Mouse (Mus musculus) heart, embryonic 12.5 days (tissue): ENCODE measurements around the gene Adgrg3. TPM values are rescaled to one million over a fixed set of nuclear protein-coding genes. Genes with fewer than 3 reads are reported as not detected.
"Not testable (repeated sequence)": the region's sequence is repeated elsewhere in the genome, so short reads cannot be mapped to it uniquely, and the experiment has no call there.

Experiments
- ATAC-seq: fragments of 200-750 bp; cut with Nextera tagmentation; 2 replicates; pipeline ENCODE4 v1.8.0; 2017; ENCODE audit warnings: moderate TSS enrichment, moderate library complexity; ENCODE audit not compliant: insufficient number of reproducible peaks, low FRiP score
- H3K27ac ChIP-seq: fragments of 300-500 bp; sonication (generic); 2 replicates; pipeline ENCODE4 v1.5.1; 2016; ENCODE audit warnings: mild to moderate bottlenecking, moderate library complexity; ENCODE audit not compliant: poor library complexity, severe bottlenecking
- H3K27me3 ChIP-seq: fragments of 300-500 bp; sonication (generic); replicated peaks from 2 replicates; pipeline ENCODE4 v1.6.1; 2016; ENCODE audit warnings: mild to moderate bottlenecking, moderate library complexity
- H3K36me3 ChIP-seq: fragments of 300-500 bp; sonication (generic); 2 replicates; pipeline ENCODE4 v1.6.1; 2016; ENCODE audit warnings: mild to moderate bottlenecking, moderate library complexity
- H3K4me1 ChIP-seq: fragments of 300-500 bp; sonication (generic); replicated peaks from 2 replicates; pipeline ENCODE4 v1.6.1; 2016; ENCODE audit warnings: mild to moderate bottlenecking
- H3K4me2 ChIP-seq: fragments of 300-500 bp; sonication (generic); 2 replicates; pipeline ENCODE4 v1.6.1; 2016; ENCODE audit warnings: mild to moderate bottlenecking, moderate library complexity
- H3K4me3 ChIP-seq: fragments of 300-500 bp; sonication (generic); 2 replicates; pipeline ENCODE4 v1.5.1; 2016; ENCODE audit warnings: mild to moderate bottlenecking
- H3K9ac ChIP-seq: fragments of 300-500 bp; sonication (generic); 2 replicates; pipeline ENCODE4 v1.6.1; 2016; ENCODE audit warnings: mild to moderate bottlenecking, moderate library complexity
- H3K9me3 ChIP-seq: fragments of 300-500 bp; sonication (generic); replicated peaks from 2 replicates; pipeline ENCODE4 v1.6.1; 2016; ENCODE audit warnings: mild to moderate bottlenecking, moderate library complexity
- WGBS: fragments of 180-500 bp; shearing (Covaris S2); methylation state at CpG from one replicate; pipeline ENCODE4 v1.1.7; 2016; 5-methylcytosine and 5-hydroxymethylcytosine counted together
- polyA plus RNA-seq: library from polyadenylated mRNA; unstranded; fragments of >200 nt; fragmentation: Nextera tagmentation; extraction: Ambion mirVana; gene quantifications from 2 replicates; pipeline ENCODE4 v1.2.1, GENCODE M21; 2016

Gene Adgrg3
- polyA plus RNA-seq, 1 experiment from 2014 or later = 3.1 TPM

DNA sequence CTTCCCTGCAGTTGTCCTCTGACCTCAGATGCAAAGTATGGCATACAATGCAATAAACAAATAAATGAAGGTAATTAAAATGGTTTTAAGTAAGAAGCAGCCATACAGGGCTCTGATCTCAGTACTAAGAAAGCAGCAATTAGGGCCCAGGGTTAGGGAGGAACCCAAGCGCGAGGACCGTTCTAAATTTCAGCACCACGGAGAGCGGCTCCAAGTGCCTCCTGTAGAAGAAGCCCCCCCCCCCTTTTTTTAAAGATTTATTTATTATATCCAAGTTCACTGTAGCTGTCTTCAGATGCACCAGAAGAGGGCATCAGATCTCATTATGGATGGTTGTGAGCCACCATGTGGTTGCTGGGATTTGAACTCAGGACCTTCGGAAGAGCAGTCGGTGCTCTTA lies 10.9 kb downstream of the Adgrg3 start:
- H3K4me2 ChIP-seq, H3K4me3 ChIP-seq, H3K27ac ChIP-seq, H3K9ac ChIP-seq, H3K4me1 ChIP-seq, H3K27me3 ChIP-seq, H3K36me3 ChIP-seq, ATAC-seq, H3K9me3 ChIP-seq: not testable (repeated sequence)
- WGBS = 49% methylated on average over 7 of the region's 7 CpGs

DNA sequence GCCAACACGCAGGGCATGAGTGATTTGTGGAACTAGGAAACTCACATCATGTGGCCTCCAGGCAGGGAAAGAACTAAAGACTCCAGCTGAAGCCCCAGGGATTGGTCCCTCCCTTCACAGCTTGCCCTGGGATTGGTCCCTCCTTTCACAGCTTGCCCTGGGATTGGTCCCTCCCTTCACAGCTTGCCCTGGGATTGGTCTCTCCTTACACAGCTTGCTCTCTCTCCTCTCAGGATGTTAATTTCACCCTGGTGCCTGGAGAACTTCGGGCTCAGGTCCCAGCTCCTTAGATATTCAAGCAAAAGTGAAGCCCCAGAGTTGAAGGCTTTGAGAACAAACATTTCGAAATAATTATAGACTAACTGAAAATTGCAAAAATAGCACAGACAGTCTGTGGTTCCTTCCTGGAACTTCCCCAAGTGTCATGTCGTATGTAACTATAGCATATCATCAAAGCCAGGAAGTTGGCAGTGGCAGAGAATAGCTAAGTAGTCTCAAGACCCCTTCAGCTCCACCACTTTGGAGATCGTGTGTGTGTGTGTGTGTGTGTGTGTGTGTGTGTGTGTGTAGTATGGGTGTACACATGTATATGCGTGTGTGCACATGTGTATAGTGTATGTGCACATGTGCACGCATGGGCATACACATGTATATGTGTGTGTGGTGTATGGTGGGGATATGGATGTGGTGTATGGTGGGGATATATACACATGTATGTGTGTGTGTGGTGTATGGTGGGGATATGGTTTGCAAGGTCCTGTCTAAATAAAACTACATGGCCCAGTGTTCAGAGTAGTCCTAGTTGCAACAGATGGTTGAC lies 19.8 kb downstream of the Adgrg3 start:
- no peak for ATAC-seq
- H3K27ac ChIP-seq = no peak overlapping the region

DNA sequence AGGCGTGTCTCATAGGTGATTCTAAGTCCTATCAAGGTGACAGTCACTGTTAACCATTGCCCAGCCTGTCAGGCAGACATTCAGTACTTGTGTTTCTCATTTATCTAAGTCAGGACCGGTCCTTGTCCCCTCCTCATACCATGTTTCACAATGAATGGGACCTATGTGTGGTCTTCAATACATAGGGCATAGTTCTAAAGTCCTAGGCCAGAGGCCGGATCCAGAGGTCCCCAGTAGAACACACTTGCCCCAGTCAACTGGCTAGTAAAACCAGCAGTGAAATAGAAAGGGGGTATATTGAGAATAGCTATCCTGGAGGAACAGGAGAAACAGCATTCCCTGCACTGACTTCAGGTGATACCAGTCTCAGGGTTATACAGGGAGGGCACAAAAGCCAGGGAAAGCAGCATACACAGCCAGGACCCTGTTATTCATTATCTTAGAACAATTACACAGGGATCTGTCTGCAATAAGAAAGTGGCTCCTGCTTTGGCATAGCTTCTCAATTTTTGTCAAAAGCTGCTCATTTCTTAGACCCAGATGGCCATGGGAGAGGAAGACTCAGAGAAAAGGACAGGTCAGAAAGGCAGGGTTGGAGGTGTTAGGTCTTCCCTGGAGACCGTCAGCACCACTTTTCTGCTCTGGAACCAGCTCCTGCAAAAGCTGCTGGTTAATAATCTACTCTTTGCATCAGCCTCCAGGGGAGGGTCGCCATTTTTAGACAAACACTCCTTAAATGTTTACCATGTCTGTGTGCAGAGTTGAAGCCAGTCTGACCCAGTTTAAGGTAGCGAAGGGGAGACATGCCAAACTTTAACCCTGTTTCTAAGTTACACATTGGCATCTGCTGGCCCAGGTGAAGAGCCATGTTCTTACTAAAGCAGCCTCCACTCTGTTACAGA lies 24.6 kb downstream of the Adgrg3 start:
- Histone ChIP-seq H3K27me3 (no peaks in the 10 kb centered on the region), H3K4me2 (no peak overlapping the region), H3K4me3 (no peak overlapping the region), H3K9me3 (no peaks in the 10 kb centered on the region), H3K4me1 (no peaks in the 10 kb centered on the region), H3K27ac (no peak overlapping the region), H3K36me3 (no peaks in the 10 kb centered on the region), H3K9ac (no peak overlapping the region)
- WGBS = 68% methylated on average over 6 of the region's 6 CpGs
- ATAC-seq = no peak

More for the DNA sequence above, 19.8 kb downstream of the Adgrg3 start:
- H3K9me3 ChIP-seq = no peaks in the 10 kb centered on the region
- H3K4me3 ChIP-seq = no peak overlapping the region
- 55% methylated on average over 7 of the region's 7 CpGs for WGBS
- no peaks in the 10 kb centered on the region for H3K36me3 ChIP-seq
- H3K4me1 ChIP-seq = no peaks in the 10 kb centered on the region
- H3K27me3 ChIP-seq = 0 out of 2 replicates have a peak, but pooled peaks cover 5% of the 10 kb centered on the region
- no peak overlapping the region for H3K4me2 ChIP-seq
- H3K9ac ChIP-seq = no peak overlapping the region

DNA sequence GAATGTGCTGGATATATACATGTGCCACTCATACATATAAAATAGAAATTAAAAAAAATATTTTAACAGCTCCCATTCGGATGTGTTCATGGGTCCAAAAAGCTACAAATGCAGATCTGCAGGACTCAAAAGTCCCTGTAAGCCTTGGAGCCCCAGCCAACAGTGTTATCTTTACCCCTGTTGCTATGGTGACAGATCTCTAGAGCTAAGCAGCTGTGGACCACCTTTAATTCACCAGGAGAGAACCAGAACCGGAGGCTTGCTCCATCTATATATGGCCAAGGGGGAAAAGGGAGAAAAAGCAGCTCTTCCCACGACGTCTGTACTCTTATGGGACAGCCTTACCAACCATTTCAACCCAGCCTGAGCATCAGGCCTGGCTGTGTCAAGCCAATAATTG lies 27.3 kb downstream of the Adgrg3 start:
- Histone ChIP-seq H3K4me1 (no peaks in the 10 kb centered on the region), H3K4me2 (no peak overlapping the region), H3K9me3 (no peaks in the 10 kb centered on the region), H3K27ac (no peak overlapping the region), H3K4me3 (no peak overlapping the region), H3K27me3 (no peaks in the 10 kb centered on the region; the same call in 1 of the 2 replicates), H3K36me3 (no peaks in the 10 kb centered on the region), H3K9ac (no peak overlapping the region)
- 64% methylated on average over 4 of the region's 4 CpGs for WGBS
- ATAC-seq = no peak

DNA sequence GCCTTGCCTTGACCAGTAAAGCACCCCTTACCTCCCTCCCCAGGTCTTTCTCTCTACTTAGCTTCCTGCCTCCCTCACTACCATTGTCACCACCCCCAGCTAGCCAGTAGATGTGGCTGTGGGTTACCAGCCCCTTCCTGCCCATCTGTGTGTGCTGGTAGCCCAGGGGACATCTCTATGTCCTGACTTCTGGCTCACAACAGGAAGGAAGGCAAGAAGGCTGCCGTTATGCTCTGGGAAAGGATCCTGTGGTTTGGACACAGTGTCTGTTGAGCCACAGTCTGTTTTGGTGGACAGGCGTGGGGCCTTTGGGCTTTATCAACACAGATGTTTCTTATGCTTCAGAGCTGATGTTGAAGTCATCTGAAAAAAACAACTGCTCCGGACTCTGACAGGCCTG lies 29.5 kb downstream of the Adgrg3 start:
- no peak overlapping the region for H3K9ac ChIP-seq
- H3K4me3 ChIP-seq = no peak overlapping the region
- 50% methylated on average over 3 of the region's 3 CpGs for WGBS
- no peaks in the 10 kb centered on the region for H3K4me1 ChIP-seq
- no peaks in the 10 kb centered on the region for H3K9me3 ChIP-seq
- H3K27me3 ChIP-seq = no peaks in the 10 kb centered on the region; the same call in 1 of the 2 replicates
- no peak for ATAC-seq
- H3K27ac ChIP-seq = no peak overlapping the region
- no peaks in the 10 kb centered on the region for H3K36me3 ChIP-seq
- no peak overlapping the region for H3K4me2 ChIP-seq

DNA sequence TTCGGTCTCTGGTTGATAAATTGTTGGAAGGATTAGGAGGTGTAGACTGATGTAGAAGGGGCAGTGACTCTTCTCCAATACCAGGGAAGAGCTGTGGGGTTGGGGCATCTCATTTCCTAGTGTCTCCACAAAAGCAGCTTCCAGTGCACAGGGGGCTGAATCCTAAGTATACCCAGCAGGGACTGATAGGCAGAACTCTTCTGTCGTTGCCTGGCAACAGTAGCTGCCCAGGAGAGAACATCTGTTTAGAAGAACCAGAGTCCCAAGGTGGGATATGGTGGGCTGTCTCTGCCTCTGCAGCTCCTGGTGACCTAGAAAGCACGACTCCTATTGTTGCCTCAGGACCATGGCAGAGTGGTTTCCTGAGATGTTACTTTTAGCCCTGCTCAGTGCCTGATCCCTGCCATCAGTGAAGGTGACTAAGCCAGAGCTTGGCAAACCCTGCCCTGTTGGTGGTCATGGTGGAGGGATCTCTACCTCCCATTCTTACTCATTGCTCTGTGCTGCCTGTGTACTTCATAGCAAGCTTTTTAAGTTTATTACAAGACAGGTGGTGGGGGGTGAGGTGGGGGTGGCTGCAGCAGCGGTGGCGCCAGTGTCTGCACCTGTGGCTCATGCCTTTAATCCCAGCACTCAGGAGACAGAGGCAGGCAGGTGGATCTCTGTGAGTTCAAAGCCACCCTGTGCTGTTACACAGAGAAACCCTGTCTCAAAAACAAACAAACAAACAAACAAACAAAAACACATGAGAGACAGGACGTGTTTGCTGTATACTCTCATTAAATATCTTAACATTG lies 30.6 kb downstream of the Adgrg3 start:
- no peaks in the 10 kb centered on the region; the same call in 1 of the 2 replicates for H3K27me3 ChIP-seq
- no peak overlapping the region for H3K27ac ChIP-seq
- H3K9me3 ChIP-seq = no peaks in the 10 kb centered on the region
- no peak overlapping the region for H3K4me2 ChIP-seq
- WGBS = 65% methylated on average over 6 of the region's 6 CpGs
- no peak for ATAC-seq
- no peak overlapping the region for H3K9ac ChIP-seq
- no peaks in the 10 kb centered on the region for H3K4me1 ChIP-seq
- H3K4me3 ChIP-seq = no peak overlapping the region
- no peaks in the 10 kb centered on the region for H3K36me3 ChIP-seq

DNA sequence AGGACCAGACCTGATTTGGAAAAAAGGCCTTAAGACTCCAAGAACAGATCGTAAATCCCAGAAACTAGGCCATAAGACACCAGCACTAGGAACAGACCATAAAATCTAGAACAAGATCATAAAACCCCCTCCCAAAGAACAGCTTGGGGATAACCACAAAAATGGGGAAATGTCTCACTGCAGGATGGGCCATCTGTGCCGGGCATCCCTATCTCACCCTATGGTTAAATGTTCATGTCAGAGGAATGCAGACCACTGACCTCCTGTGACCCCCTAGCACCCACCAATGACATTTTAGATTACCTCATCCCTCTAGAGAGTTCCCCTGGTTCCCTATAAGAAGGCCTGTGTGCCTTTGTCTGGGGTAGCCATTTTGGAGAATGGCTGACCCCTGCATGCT lies 32.1 kb downstream of the Adgrg3 start:
- no peak overlapping the region for H3K4me3 ChIP-seq

DNA sequence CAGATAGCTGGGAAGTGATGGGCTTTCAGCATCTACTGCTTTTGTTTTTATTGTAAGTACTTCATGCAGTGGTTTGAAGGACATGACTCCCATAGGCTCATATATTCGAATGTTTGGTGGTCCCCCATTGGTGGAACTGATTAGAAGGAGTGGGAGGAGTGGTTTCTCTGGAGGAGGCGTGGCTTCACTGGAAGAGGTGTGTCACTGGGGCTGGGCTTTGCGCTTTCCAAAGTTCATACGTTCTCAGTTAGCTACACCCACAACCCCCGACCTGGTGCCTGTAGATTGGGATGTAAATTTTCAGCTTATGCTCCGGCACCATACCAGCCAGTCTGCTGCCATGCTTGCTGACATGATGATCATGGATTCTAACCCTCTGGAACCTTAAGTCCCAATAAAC lies 36.9 kb downstream of the Adgrg3 start:
- H3K36me3 ChIP-seq = no peaks in the 10 kb centered on the region

More for the DNA sequence above, 32.1 kb downstream of the Adgrg3 start:
- H3K36me3 ChIP-seq = no peaks in the 10 kb centered on the region
- H3K9me3 ChIP-seq = no peaks in the 10 kb centered on the region
- H3K9ac ChIP-seq = no peak overlapping the region
- ATAC-seq = no peak
- no peak overlapping the region for H3K27ac ChIP-seq
- H3K4me2 ChIP-seq = no peak overlapping the region
- no peaks in the 10 kb centered on the region for H3K4me1 ChIP-seq
- WGBS = 73% methylated on average over 2 of the region's 2 CpGs
- no peaks in the 10 kb centered on the region; the same call in 1 of the 2 replicates for H3K27me3 ChIP-seq

DNA sequence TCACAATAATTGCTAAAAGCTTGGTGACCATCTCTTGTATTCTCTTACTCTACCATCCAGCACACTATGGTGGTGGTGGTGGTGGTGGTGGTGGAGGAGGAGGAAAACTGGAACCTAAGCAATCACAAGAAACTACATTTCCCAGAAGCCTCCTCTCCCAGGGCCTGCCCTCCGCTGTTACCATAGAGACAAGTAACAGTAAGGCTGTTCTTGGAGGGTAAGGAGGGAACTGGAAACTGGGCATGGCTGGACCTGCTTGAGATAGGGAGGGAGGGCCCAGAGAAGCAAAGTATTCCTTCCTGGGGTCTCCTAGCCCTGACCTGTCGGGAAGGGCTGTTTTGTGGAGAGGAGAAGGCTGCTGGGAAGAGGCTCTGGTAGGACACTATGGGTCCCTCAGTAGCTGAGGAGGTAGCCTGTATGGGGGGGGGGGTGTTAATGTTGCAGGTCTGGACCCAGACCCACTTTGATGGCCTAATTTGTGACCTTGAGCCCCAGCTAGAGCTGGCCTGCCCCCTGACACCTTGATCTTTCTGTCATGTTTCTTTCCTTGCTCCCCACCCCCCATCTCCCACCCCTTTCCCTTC lies 37.5 kb downstream of the Adgrg3 start, which contains the start of gene Drc7:
TSS of gene Drc7 (plus strand) at position 177 of the 584 bp plus-strand sequence.
- Histone ChIP-seq H3K27me3 (no peaks in the 10 kb centered on the region), H3K4me3 (no peak within 1 kb of the TSS), H3K9ac (no peak within 1 kb of the TSS), H3K4me1 (peaks cover 6% of the 10 kb centered on the region; the same call in 1 of the 2 replicates), H3K4me2 (no peak within 1 kb of the TSS), H3K36me3 (no peaks in the 10 kb centered on the region), H3K27ac (no peak within 1 kb of the TSS), H3K9me3 (no peaks in the 10 kb centered on the region)
- 26% methylated on average over 2 of the region's 2 CpGs for whole genome bisulfite sequencing
- peak; percentile 68 for ATAC-seq

More for the DNA sequence above, 36.9 kb downstream of the Adgrg3 start:
- Histone ChIP-seq H3K27ac (no peak overlapping the region), H3K4me3 (no peak overlapping the region), H3K9ac (no peak overlapping the region), H3K4me2 (no peak overlapping the region), H3K9me3 (no peaks in the 10 kb centered on the region), H3K4me1 (peaks cover 2% of the 10 kb centered on the region; the same call in 1 of the 2 replicates), H3K27me3 (no peaks in the 10 kb centered on the region)
- ATAC-seq = 0 out of 2 replicates have a peak, but pooled peaks have one; percentile 54
- WGBS = 51% methylated on average over 6 of the region's 6 CpGs

DNA sequence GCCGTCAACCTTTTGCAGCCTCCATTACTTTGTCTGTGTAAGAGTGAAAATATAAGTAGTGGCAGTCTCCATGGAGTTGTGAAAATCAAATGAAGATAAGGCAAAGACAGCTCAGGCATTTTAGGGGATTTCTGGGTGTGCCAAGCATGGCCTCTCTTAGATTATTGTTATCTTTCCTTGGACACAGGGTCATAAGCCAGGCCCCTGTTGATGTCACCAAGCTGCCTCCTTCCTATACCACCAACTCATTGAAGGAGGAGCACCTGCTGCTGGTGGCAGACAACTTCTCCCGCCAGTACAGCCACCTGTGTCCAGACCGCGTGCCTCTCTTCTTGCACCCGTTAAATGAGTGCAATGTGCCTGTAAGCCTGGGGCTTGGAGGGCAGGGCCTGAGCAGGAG lies 38.9 kb downstream of the Adgrg3 start:
- H3K9me3 ChIP-seq = no peaks in the 10 kb centered on the region
- ATAC-seq = no peak

More for the DNA sequence above, 38.9 kb downstream of the Adgrg3 start:
- Histone ChIP-seq H3K36me3 (no peaks in the 10 kb centered on the region), H3K9ac (no peak overlapping the region), H3K4me1 (peaks cover 6% of the 10 kb centered on the region; the same call in 1 of the 2 replicates), H3K27ac (no peak overlapping the region), H3K27me3 (no peaks in the 10 kb centered on the region), H3K4me3 (no peak overlapping the region), H3K4me2 (no peak overlapping the region)
- WGBS = 79% methylated on average over 5 of the region's 5 CpGs
